Mouse (Mus musculus): ENCODE data around the gene Thy1. TPM values are rescaled to one million over a fixed set of nuclear protein-coding genes. Genes with fewer than 3 reads are reported as not detected.

Gene Thy1
- total and polyA plus RNA-seq, 3 experiments, result 1.5 to 24.0 TPM; not detected in 1

DNA sequence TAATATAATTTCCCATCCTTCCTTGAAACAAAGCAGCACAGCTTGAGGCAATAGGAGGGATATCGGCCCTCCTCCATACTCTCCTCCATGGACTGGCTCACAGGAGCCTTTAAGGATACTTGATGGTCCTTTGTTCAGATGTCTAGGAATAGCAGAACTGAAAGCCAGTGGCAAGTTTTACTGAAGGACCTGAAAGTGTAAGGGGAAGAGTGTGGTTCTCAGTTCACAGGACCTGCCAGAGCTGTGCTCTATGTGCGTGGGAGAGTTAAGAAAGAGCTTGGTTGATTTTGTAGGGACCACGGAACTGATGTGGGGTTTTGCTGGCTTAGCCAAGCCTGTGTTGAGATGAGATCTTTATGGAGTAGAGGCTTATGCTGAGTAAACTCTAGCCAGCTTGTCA lies 37.9 kb upstream of the Thy1 start:
- no peak for DNase-seq (ENCODE audit: low read depth, low spot score)

DNA sequence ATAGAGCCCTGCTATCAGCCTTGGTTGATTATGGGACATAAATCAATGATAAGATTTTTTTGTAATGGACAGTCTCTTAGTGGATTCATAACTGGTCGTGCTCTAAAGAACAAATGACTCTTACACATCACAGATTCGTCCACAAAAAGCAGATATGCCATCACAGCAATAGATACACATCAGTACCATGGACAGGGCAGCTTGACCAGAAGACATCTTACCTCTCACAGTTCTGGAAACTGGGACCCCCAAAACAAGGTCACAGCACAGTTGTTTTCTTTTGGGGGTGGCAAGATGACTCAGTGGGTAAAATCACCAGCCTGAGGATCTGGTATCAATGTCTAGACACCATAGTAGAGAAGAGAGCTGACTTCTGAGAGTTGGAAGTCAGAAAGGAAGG lies 35.9 kb upstream of the Thy1 start:
- peak; percentile 12 for DNase-seq (ENCODE audit: low read depth, low spot score)
- H3K9me3 ChIP-seq (replicated peaks; ENCODE audit: insufficient read depth, low read length), result no peaks in the 10 kb centered on the region
- no peak overlapping the region for H3K9ac ChIP-seq (ENCODE audit: control insufficient read depth, low read depth, low read length, poor library complexity, severe bottlenecking)
- no peak for TF ChIP-seq USF1 (IDR thresholded peaks at IDR 0.05; ENCODE audit: low read depth, low read length)
- no peak for TF ChIP-seq USF2 (IDR thresholded peaks at IDR 0.05; ENCODE audit: borderline replicate concordance in 1 of 2, insufficient read depth in 1 of 2, low read depth in 1 of 2, low read length in 2 of 2)
- no peak for TF ChIP-seq MEF2A (IDR thresholded peaks at IDR 0.05; ENCODE audit: extremely low read depth, insufficient replicate concordance, low read depth, low read length, poor library complexity, severe bottlenecking)
- TF ChIP-seq UBTF (IDR thresholded peaks at IDR 0.05; ENCODE audit: borderline replicate concordance, insufficient read depth, low read depth, low read length), result no peak
- no peak for TF ChIP-seq CTCF (IDR thresholded peaks at IDR 0.05 in 2 of 3, conservative IDR thresholded peaks at IDR 0.05 in 1 of 3; ENCODE audit: control insufficient read depth in 1 of 3, insufficient read depth in 1 of 3, low read depth in 2 of 3, low read length in 3 of 3, poor library complexity in 1 of 3, severe bottlenecking in 1 of 3)
- TF ChIP-seq TAL1 (IDR thresholded peaks at IDR 0.05; ENCODE audit: low read length), result no peak
- TF ChIP-seq MYC (IDR thresholded peaks at IDR 0.05; ENCODE audit: low read depth, low read length), result no peak
- TF ChIP-seq GATA1 (IDR thresholded peaks at IDR 0.05; ENCODE audit: low read depth, low read length), result no peak
- no peak for TF ChIP-seq E2F4 (IDR thresholded peaks at IDR 0.05; ENCODE audit: borderline replicate concordance, low read depth, low read length)
- H3K27ac ChIP-seq (ENCODE audit: control insufficient read depth, low read depth, low read length), result no peak overlapping the region
- no peaks in the 10 kb centered on the region for H3K27me3 ChIP-seq (ENCODE audit: control insufficient read depth in 1 of 2, insufficient read depth in 2 of 2, low read length in 2 of 2)
- H3K4me1 ChIP-seq (ENCODE audit: control insufficient read depth in 1 of 2, insufficient read depth in 2 of 2, low read length in 2 of 2), result no peaks in the 10 kb centered on the region; a peak in 1 of 4 replicates
- H3K36me3 ChIP-seq (ENCODE audit: control insufficient read depth in 1 of 2, insufficient read depth in 2 of 2, low read length in 2 of 2), result no peaks in the 10 kb centered on the region
- no peak overlapping the region for H3K4me3 ChIP-seq (ENCODE audit: control insufficient read depth in 1 of 2, insufficient read depth in 1 of 2, low read depth in 2 of 2, low read length in 2 of 2)
- H3K79me2 ChIP-seq (ENCODE audit: control insufficient read depth, insufficient read depth, low read length, poor library complexity), result no peaks in the 10 kb centered on the region

More for the DNA sequence above, 37.9 kb upstream of the Thy1 start:
- Histone ChIP-seq H3K4me3 (ENCODE audit: control insufficient read depth in 1 of 2, insufficient read depth in 1 of 2, low read depth in 2 of 2, low read length in 2 of 2) (no peak overlapping the region), H3K27me3 (ENCODE audit: control insufficient read depth in 1 of 2, insufficient read depth in 2 of 2, low read length in 2 of 2) (no peaks in the 10 kb centered on the region), H3K9ac (ENCODE audit: control insufficient read depth, low read depth, low read length, poor library complexity, severe bottlenecking) (no peak overlapping the region), H3K79me2 (ENCODE audit: control insufficient read depth, insufficient read depth, low read length, poor library complexity) (no peaks in the 10 kb centered on the region), H3K4me1 (ENCODE audit: control insufficient read depth in 1 of 2, insufficient read depth in 2 of 2, low read length in 2 of 2) (no peaks in the 10 kb centered on the region), H3K36me3 (ENCODE audit: control insufficient read depth in 1 of 2, insufficient read depth in 2 of 2, low read length in 2 of 2) (no peaks in the 10 kb centered on the region), H3K27ac (ENCODE audit: control insufficient read depth, low read depth, low read length) (no peak overlapping the region), H3K9me3 (replicated peaks; ENCODE audit: insufficient read depth, low read length) (no peaks in the 10 kb centered on the region)
- TF ChIP-seq TBP (IDR thresholded peaks at IDR 0.05; ENCODE audit: low read depth, low read length), result no peak
- TF ChIP-seq MXI1 (IDR thresholded peaks at IDR 0.05; ENCODE audit: low read depth, low read length), result no peak
- no peak for TF ChIP-seq RCOR1 (IDR thresholded peaks at IDR 0.05; ENCODE audit: low read depth, low read length)
- TF ChIP-seq POLR2AphosphoS5 (IDR thresholded peaks at IDR 0.05; ENCODE audit: borderline replicate concordance, low read depth, low read length), result no peak
- no peak for TF ChIP-seq MEF2A (IDR thresholded peaks at IDR 0.05; ENCODE audit: extremely low read depth, insufficient replicate concordance, low read depth, low read length, poor library complexity, severe bottlenecking)
- TF ChIP-seq ETS1 (IDR thresholded peaks at IDR 0.05; ENCODE audit: low read depth, low read length), result no peak
- TF ChIP-seq CHD1 (IDR thresholded peaks at IDR 0.05; ENCODE audit: low read depth, low read length), result no peak
- no peak for TF ChIP-seq ZNF384 (IDR thresholded peaks at IDR 0.05; ENCODE audit: low read depth, low read length)
- no peak for TF ChIP-seq HCFC1 (IDR thresholded peaks at IDR 0.05; ENCODE audit: low read depth, low read length)
- no peak for TF ChIP-seq MYB (IDR thresholded peaks at IDR 0.05; ENCODE audit: low read depth, low read length)
- no peak for TF ChIP-seq JUND (IDR thresholded peaks at IDR 0.05; ENCODE audit: low read depth, low read length)
